Mouse (Mus musculus) testis, adult 2 months (tissue): ENCODE measurements around the gene Acoxl.

ENCODE experiments used
- CTCF ChIP-seq: fragments of 200-500 bp; IDR thresholded peaks from 2 replicates; pipeline ENCODE4 v1.5.1; 2012; ENCODE audit warnings: low read depth, mild to moderate bottlenecking, inconsistent platforms, low read length, moderate library complexity; ENCODE audit not compliant: control insufficient read depth, insufficient read depth, insufficient replicate concordance
- POLR2A ChIP-seq: fragments of 200-500 bp; IDR thresholded peaks from 2 replicates; pipeline ENCODE4 v1.6.1; 2012; ENCODE audit warnings: low read depth, mild to moderate bottlenecking, inconsistent platforms, low read length, moderate library complexity; ENCODE audit not compliant: control insufficient read depth

DNA sequence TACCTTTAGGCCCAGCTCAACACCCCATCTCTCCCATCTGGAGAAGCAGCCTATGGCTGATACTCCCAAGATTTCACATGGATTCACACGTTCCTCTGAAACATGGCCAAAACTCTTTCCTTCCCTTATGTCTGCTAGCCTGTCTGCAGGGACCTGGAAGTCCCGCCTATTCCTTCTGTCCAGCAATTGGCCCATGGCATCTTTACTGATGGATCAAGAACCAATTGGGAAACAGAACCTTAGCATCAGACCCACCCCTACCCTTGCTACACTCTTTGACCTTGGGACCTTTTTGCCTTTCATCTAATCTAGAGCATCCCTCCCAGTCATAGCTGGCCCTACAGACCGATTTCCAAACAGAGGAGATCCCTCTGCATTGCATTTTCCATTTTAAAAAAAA, 275.9 kb downstream of the Acoxl start:
- TF ChIP-seq POLR2A (no peak), CTCF (no peak)
